Mouse (Mus musculus) liver, embryonic 11.5 days (tissue): Measurements from ENCODE around the gene Pkd1l2. TPM values are rescaled to one million over a fixed set of nuclear protein-coding genes. Genes with fewer than 3 reads are reported as not detected.

Source experiments
- ATAC-seq: fragments of 200-750 bp; cut with Nextera tagmentation; replicated peaks from 2 replicates; pipeline ENCODE4 v1.8.0; 2017; ENCODE audit warnings: moderate number of reproducible peaks, mild to moderate bottlenecking, moderate TSS enrichment, moderate library complexity; ENCODE audit not compliant: low FRiP score
- DNase-seq: peaks from one replicate; pipeline ENCODE4 v3.0.0-alpha.2; 2017; ENCODE audit warnings: low spot score
- H3K27ac ChIP-seq: fragments of 300-500 bp; sonication (generic); 2 replicates; pipeline ENCODE4 v1.5.1; 2014; ENCODE audit warnings: mild to moderate bottlenecking, low read depth, low read length, control low read depth
- H3K27me3 ChIP-seq: fragments of 300-500 bp; sonication (generic); replicated peaks from 2 replicates; pipeline ENCODE4 v1.6.1; 2014; ENCODE audit warnings: low read length, mixed read lengths; ENCODE audit not compliant: control insufficient read depth, insufficient read depth
- H3K36me3 ChIP-seq: fragments of 300-500 bp; sonication (generic); 2 replicates; pipeline ENCODE4 v1.6.1; 2014; ENCODE audit warnings: mild to moderate bottlenecking, low read length, moderate library complexity, mixed read lengths; ENCODE audit not compliant: control insufficient read depth, insufficient read depth
- H3K4me1 ChIP-seq: fragments of 300-500 bp; sonication (generic); replicated peaks from 2 replicates; pipeline ENCODE4 v1.6.1; 2014; ENCODE audit warnings: low read length, mixed read lengths; ENCODE audit not compliant: control insufficient read depth, insufficient read depth
- H3K4me2 ChIP-seq: fragments of 300-500 bp; sonication (generic); 2 replicates; pipeline ENCODE4 v1.6.1; 2014; ENCODE audit warnings: mild to moderate bottlenecking, control low read depth, moderate library complexity
- H3K4me3 ChIP-seq: fragments of 300-500 bp; sonication (generic); 2 replicates; pipeline ENCODE4 v1.5.1; 2014; ENCODE audit warnings: low read depth, low read length, control low read depth
- H3K9ac ChIP-seq: fragments of 300-500 bp; sonication (generic); 2 replicates; pipeline ENCODE4 v1.6.1; 2014; ENCODE audit warnings: low read depth, low read length, control low read depth
- H3K9me3 ChIP-seq: fragments of 300-500 bp; sonication (generic); 2 replicates; pipeline ENCODE4 v1.6.1; 2016; ENCODE audit warnings: low read length, inconsistent platforms, mixed read lengths; ENCODE audit not compliant: control insufficient read depth
- WGBS: fragments of 180-500 bp; shearing (Covaris S2); extraction: QIAGEN DNeasy Blood & Tissue Kit; methylation state at CpG from one replicate; pipeline ENCODE4 v1.1.7; 2014; 5-methylcytosine and 5-hydroxymethylcytosine counted together
- polyA plus RNA-seq: library from polyadenylated mRNA; unstranded; fragments of >200 nt; fragmentation: Nextera tagmentation; extraction: Ambion mirVana; gene quantifications from 2 replicates; pipeline ENCODE4 v1.2.1, GENCODE M21; 2014

Pkd1l2 gene
- polyA plus RNA-seq, 1 experiment from 2014 or later, result 0.03 TPM

DNA sequence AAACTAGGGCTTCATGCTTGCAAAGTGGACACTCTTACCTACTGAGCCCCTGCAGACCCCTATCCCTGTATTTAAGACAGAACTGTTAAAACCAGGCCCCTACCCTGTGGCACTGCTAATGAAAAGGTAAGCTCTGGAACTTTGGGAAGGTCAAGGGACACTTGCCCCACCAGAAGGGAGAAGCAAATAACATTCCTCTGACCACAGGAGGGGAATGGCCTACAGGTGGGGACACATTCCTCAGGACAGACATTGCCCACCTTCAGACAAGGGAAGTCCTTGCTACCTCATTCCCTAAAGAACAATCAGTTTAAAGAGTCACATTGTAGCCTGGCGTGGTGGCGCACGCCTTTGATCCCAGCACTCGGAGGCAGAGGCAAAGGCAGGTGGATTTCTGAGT, 64.4 kb downstream of the Pkd1l2 start:
- Histone ChIP-seq H3K9ac (no peak overlapping the region), H3K4me1 (no peaks in the 10 kb centered on the region; the same call in none of the 2 replicates), H3K4me2 (no peak overlapping the region), H3K36me3 (no peaks in the 10 kb centered on the region), H3K9me3 (no peaks in the 10 kb centered on the region), H3K27ac (no peak overlapping the region), H3K4me3 (no peak overlapping the region), H3K27me3 (no peaks in the 10 kb centered on the region; the same call in 1 of the 2 replicates)
- WGBS, result 91% methylated on average over 4 of the region's 4 CpGs
- ATAC-seq (no peak), DNase-seq (no peak)

DNA sequence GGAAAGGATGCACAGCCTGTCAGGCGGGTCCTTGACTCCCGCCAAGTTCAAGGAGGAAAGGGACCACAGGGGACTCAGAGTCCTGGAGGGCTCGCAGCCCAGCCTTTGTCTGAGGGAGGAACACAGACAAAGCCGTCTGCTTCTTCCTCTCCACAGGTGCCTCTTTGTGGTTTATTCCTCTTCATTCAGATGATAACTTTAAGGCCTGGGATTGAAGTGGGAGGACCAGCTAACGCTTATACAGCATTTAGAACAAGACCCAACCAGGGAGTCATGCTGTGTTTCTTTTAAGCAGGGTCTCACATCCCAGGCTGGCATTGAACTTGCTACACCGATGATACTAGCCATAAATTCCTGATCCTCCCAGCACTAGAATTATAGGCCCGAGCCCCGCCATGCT, 65.2 kb downstream of the Pkd1l2 start:
- no peak overlapping the region for H3K27ac ChIP-seq
- no peak for DNase-seq
- no peak for ATAC-seq
- H3K27me3 ChIP-seq, result no peaks in the 10 kb centered on the region; the same call in 1 of the 2 replicates
- 71% methylated on average over 8 of the region's 8 CpGs for WGBS
- H3K36me3 ChIP-seq, result no peaks in the 10 kb centered on the region
- no peak overlapping the region for H3K9ac ChIP-seq
- H3K4me1 ChIP-seq, result no peaks in the 10 kb centered on the region; the same call in 1 of the 2 replicates
- no peak overlapping the region for H3K4me3 ChIP-seq
- no peak overlapping the region for H3K4me2 ChIP-seq
- no peaks in the 10 kb centered on the region for H3K9me3 ChIP-seq

DNA sequence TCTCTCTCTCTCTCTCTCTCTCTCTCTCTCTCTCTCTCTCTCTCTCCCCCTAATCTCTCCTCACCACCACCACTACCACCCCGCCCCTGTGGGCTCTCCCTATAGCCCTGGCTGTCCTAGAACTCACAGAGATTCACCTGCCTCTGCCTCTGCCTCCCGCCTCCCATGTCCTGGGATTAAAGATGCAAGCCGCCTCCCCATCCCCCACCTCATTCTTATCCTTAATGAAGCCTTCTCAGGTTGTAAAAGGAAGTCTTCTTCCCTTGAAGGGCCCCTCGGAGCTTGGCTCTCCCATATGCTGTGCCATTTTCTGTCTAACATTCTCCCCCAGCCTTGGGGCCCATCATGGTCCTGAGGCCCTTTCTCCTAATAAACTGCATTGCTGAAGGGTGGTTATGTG, 66.6 kb downstream of the Pkd1l2 start:
- 54% methylated on average over 4 of the region's 4 CpGs for WGBS
- H3K4me2 ChIP-seq, result no peak overlapping the region

DNA sequence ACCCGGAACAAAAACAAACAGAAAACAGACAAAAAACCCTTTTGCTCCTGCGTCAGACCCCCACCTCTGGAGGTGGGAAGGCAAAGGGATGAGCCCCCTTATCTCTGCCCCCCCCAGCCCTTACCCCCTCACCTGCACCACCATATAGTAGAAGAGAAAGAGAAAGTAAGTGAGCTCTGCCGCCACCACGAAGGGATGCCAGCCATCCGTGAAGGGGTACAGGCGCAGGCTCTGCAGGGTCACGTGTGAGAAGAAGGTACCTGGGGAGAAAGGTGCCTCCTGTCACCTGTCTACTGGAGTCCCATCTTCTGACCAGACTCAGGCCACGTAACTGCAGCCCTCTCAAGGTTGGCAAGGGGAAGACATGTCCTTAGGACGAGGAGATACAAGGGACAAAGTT, 70.9 kb downstream of the Pkd1l2 start:
- Histone ChIP-seq H3K27ac (no peak overlapping the region), H3K9me3 (no peaks in the 10 kb centered on the region), H3K9ac (no peak overlapping the region), H3K4me2 (no peak overlapping the region), H3K4me1 (no peaks in the 10 kb centered on the region), H3K4me3 (no peak overlapping the region), H3K27me3 (no peaks in the 10 kb centered on the region; the same call in 1 of the 2 replicates), H3K36me3 (no peaks in the 10 kb centered on the region)
- WGBS, result 88% methylated on average over 9 of the region's 9 CpGs
- DNase-seq (no peak), ATAC-seq (no peak)

More for the DNA sequence above, 66.6 kb downstream of the Pkd1l2 start:
- Histone ChIP-seq H3K27ac (no peak overlapping the region), H3K4me1 (no peaks in the 10 kb centered on the region; the same call in 1 of the 2 replicates), H3K36me3 (no peaks in the 10 kb centered on the region), H3K9me3 (no peaks in the 10 kb centered on the region), H3K27me3 (no peaks in the 10 kb centered on the region; the same call in 1 of the 2 replicates), H3K9ac (no peak overlapping the region), H3K4me3 (no peak overlapping the region)
- DNase-seq (no peak), ATAC-seq (no peak)

DNA sequence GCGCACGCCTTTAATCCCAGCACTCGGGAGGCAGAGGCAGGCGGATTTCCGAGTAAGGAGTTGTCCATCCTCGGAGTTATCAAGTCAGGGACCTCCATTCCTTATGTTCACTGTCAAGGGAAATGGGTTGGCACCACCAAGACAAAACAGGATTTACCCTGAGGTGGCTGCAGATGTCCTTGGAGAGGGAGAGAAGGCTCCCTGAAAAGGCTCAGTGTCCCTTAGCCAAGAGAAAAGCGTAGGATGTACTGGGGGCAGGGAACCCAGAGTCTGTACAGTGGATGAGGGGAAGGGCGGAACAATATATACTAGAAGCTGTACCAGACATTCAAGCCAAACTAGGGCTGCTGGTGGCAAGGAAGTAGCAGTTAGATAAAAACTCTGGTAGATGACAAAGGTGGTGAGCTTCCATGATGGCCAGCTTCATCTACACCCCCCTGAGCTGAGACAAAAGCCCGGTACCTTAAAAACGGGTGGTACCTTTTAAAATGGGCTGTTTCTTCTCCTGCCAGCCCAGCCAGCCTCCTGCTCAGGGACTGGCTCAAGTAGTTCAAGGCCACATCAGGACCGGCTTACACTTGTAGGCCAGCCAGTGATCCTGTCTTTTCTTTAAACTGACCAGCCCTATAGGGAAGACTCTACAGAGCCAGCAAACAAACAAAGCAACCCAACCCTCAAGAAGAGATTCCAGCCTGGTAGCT, 88.1 kb downstream of the Pkd1l2 start:
- peak overlapping the region; percentile 67 for H3K4me3 ChIP-seq
- H3K9me3 ChIP-seq, result no peaks in the 10 kb centered on the region
- H3K27me3 ChIP-seq, result no peaks in the 10 kb centered on the region
- WGBS, result 58% methylated on average over 11 of the region's 11 CpGs
- 0 out of 2 replicates have a peak, but pooled peaks cover under 1% of the 10 kb centered on the region for H3K36me3 ChIP-seq
- peak overlapping the region; percentile 95 for H3K4me2 ChIP-seq
- no peak for DNase-seq
- 0 out of 2 replicates have a peak overlapping the region, but pooled peaks have one; percentile 13 for H3K9ac ChIP-seq
- peaks cover 8% of the 10 kb centered on the region for H3K4me1 ChIP-seq
- no peak for ATAC-seq
- 0 out of 2 replicates have a peak overlapping the region, but pooled peaks have one; percentile 46 for H3K27ac ChIP-seq

DNA sequence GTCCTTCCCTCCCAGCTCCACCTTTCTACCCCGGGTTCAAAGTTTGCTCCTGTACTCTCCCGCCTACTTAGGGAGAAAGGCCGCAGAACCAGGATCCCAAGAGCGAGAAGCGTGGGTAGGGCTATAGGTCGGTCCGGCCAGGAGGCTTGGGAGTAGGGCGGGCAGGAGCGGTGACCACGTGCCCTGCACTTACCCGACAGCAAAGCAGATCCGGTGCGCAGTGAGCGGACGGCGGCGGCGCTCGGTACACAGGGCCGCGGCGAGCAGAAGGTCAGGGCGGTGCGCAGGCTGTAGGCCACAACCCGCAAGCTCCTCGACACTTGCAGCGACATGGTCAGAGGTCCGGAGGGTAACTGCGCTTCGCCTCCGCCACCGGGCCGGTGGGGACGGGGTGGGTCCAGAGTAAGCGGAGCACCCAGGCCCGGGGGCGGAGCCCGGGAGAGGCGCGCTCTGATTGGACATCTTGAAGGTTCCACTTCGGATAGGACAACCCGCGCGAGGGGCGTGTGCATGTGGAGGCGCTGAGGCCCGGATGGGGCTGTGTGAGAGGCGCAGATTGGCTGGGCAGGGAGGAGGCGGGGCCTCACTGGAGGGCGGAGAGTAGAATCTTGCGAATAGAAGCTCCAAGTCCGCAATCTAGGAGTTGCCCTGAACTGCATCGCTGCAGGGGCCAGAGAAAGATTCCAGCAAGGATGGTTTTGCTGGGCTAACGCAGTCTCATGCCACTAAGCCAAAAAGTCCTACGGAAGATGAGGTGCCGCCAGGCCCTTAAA, 89.0 kb downstream of the Pkd1l2 start, which contains the start of gene Gcsh:
Gene Gcsh (minus strand): TSS at position 443 of the 773 bp plus-strand sequence.
- Histone ChIP-seq H3K4me3 (peak within 1 kb of the TSS; percentile 67), H3K4me1 (peaks cover 8% of the 10 kb centered on the region), H3K4me2 (peak within 1 kb of the TSS; percentile 95), H3K9me3 (no peaks in the 10 kb centered on the region), H3K27me3 (no peaks in the 10 kb centered on the region), H3K9ac (peak within 1 kb of the TSS; percentile 68), H3K36me3 (0 out of 2 replicates have a peak, but pooled peaks cover 2% of the 10 kb centered on the region), H3K27ac (peak within 1 kb of the TSS; percentile 46)
- under 1% methylated on average over 56 of the region's 56 CpGs for WGBS
- peak; percentile 100 for ATAC-seq
- DNase-seq, result peak; percentile 99

DNA sequence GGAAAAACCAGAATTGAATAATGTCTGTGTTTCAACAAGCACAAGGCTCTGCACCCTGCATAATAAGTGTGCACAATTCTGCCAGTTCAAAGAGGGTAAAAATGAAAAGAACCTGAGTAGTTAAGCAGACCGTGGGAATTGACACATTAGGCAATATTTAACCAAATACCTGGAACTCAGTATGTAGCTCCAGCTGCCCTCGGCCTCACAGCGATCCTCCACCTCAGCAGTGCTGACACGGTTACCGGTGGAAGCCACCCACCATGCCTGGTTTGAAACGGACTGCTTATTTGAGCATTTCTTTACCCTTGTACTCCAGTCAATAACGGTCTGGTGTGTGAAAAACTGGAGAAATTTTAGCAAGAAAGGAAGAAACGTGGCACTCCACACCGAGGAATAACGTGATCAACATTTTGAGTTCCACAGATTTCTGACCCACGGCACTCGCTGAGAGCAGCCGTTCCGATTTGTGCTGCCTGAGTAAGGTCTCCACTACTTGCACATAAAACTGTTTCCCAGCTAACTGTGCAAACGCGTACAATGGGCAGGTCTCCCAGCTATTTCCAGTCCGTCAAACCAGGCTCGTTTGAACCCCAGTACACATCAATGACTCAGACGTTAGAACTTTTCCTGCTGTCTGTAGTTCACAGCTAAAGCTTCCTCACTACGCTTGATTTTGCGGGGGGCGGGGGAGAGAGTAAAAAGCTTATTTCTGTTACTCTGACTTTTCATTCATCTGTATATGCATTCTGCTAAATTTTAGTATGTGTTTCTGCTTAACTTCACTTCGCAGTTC, 89.9 kb downstream of the Pkd1l2 start:
- no peak for ATAC-seq
- H3K27me3 ChIP-seq, result no peaks in the 10 kb centered on the region
- H3K36me3 ChIP-seq, result 0 out of 2 replicates have a peak, but pooled peaks cover 2% of the 10 kb centered on the region
- no peaks in the 10 kb centered on the region for H3K9me3 ChIP-seq
- H3K27ac ChIP-seq, result peak overlapping the region; percentile 36
- peaks cover 8% of the 10 kb centered on the region for H3K4me1 ChIP-seq
- peak; percentile 36 for DNase-seq
- peak overlapping the region; percentile 67 for H3K4me3 ChIP-seq
- H3K9ac ChIP-seq, result peak overlapping the region; percentile 68
- 10% methylated on average over 23 of the region's 23 CpGs for WGBS
- peak overlapping the region; percentile 95 for H3K4me2 ChIP-seq

DNA sequence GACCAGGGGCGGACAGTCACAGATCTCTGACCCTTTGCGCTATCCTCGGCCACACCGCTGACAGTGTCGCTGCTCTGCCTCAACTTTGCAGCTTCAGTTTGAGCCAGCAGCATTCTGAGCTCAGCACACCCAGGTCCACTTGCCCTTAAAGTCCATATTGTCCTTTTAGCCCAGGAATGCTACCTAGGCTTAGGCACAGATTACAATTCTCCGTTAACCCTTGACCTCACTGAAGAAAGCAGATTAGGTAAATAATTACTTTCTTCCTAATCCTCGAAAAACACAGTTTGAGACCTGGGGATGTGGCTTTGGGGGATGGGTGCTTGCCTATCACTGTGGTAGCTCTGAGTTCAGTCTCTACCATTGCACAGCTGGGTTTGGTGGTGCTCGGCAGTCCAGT, 91.0 kb downstream of the Pkd1l2 start:
- Histone ChIP-seq H3K4me3 (no peak overlapping the region), H3K4me2 (peak overlapping the region; percentile 95), H3K4me1 (peaks cover 8% of the 10 kb centered on the region), H3K27ac (no peak overlapping the region), H3K9ac (no peak overlapping the region), H3K27me3 (no peaks in the 10 kb centered on the region), H3K9me3 (no peaks in the 10 kb centered on the region), H3K36me3 (peaks cover 7% of the 10 kb centered on the region; the same call in 1 of the 2 replicates)
- no peak for DNase-seq
- ATAC-seq, result no peak
- 88% methylated on average over 8 of the region's 8 CpGs for WGBS
